Mouse (Mus musculus): ENCODE results near the gene Ctf1. TPM values are rescaled to one million over a fixed set of nuclear protein-coding genes. Genes with fewer than 3 reads are reported as not detected.

Gene Ctf1
- polyA plus RNA-seq (2016; fragmentation: Nextera tagmentation; extraction: Ambion mirVana) = 5.1 and 5.2 TPM in 2 replicates

DNA sequence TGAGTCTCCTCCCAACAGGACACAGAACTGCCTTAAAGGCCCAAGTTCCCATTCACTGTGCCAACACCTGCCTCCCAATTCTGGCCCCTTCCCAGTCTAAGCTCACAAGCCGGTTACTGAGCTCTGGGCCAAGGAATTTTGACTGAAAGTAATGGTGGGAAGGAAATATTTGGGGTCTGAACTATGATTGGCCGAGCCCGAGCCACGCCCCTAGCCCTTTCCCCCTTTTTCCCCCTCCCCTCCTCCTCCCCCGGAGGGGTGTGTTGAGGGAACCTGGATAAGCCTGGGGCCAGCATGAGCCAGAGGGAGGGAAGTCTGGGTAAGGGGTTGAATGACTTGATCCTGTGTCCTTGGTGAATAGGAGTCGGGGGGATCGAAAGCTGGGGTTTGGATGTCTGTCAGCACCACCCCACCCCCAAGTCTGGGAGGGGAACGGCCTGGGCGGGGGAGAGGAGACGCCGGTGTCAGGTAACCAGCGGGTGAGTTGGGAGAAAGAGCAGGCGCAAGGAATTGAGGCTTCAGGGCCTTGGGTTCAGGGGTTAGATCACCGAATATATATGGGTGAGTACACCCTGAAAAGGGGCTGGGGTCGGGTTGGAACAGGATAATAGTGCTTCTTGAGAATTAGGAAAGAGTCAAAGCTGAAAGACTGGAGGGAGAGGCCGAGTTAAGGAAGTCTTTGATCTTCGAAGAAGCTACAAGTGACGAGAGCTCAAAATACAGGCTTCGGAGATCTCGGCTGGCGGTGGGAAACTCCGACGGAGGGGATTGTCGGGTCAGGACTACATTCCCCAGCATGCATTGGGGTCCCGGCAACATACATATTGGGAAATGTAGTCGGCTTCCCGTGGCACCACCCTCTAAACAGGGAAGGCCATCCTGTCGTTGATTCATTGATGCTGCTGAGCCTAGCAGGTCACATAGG, at the start of gene Ctf1:
Ctf1 (plus strand) TSS at position 276 of the 925 bp plus-strand sequence.
- H3K36me3 ChIP-seq = no peaks in the 10 kb centered on the region
- peak within 1 kb of the TSS; percentile 83 for H3K27ac ChIP-seq (replicated peaks)
- no peaks in the 10 kb centered on the region for H3K9me3 ChIP-seq (replicated peaks)
- WGBS = 1% methylated on average over 28 of the region's 28 CpGs
- peak; percentile 86 for DNase-seq (ENCODE audit: low spot score)
- peaks cover 18% of the 10 kb centered on the region; the same call in 1 of the 2 replicates for H3K27me3 ChIP-seq (ENCODE audit: low read depth, poor library complexity, severe bottlenecking)
- peak within 1 kb of the TSS; percentile 54 for H3K4me3 ChIP-seq
- H3K4me1 ChIP-seq = peaks cover 59% of the 10 kb centered on the region

DNA sequence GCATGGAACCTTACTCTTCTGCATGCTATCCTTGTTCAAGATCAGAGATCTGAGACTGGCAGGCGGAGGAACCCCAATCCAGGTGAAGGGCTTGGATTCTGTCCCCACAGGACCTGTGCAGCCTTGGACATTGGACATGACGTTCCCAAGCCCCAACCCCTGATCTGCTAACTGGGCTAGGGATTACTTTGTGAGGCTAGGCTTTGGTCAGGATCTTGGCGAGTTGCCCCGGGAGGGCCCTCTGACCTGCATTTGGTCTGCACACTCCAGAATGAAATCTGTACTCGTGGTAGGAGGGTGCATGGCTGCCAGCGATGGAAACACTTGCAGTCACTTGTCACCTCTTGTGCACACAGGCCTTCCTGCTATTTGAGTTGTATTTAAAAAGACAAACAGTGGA, 49.6 kb upstream of the Ctf1 start:
- no peak for DNase-seq (ENCODE audit: low spot score)
- H3K27me3 ChIP-seq (ENCODE audit: low read depth, poor library complexity, severe bottlenecking) = no peaks in the 10 kb centered on the region
- H3K9me3 ChIP-seq (replicated peaks) = no peaks in the 10 kb centered on the region
- no peak overlapping the region for H3K27ac ChIP-seq (replicated peaks)
- peaks cover 24% of the 10 kb centered on the region for H3K36me3 ChIP-seq
- no peaks in the 10 kb centered on the region for H3K4me1 ChIP-seq
- H3K4me3 ChIP-seq = no peak overlapping the region
- 88% methylated on average over 6 of the region's 6 CpGs for WGBS

DNA sequence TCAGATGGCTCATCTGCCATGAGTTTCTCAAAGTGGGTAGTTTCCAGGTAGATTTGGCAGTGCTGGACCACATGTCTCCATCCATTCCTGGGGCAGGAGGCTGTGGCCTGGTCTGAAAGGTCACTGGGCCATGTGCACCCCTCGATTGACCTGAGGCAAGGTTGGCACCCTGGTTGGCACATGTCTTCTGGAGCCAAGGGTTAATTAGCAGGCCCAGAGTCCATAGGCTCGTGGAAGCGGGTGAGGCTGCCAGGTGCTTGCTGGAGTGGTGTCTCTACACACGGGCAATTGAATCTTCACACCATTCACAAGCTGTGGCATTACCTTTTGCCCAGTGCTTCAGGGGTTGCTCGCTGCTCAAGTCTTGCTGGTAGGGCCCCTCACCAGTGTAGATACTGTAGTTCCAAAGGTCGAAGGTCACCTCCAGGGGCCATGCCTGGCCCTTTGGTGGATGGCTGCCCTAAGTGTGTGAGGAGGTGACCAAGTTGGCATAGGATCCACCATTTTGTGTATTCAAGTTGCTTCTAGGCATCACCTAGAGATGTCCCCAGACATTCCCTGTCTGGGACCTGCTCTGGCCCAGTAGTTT, 46.4 kb upstream of the Ctf1 start:
- Histone ChIP-seq H3K27ac (replicated peaks) (no peak overlapping the region), H3K27me3 (ENCODE audit: low read depth, poor library complexity, severe bottlenecking) (no peaks in the 10 kb centered on the region), H3K36me3 (peaks cover 24% of the 10 kb centered on the region), H3K9me3 (replicated peaks) (no peaks in the 10 kb centered on the region), H3K4me1 (no peaks in the 10 kb centered on the region), H3K4me3 (no peak overlapping the region)
- WGBS = 93% methylated on average over 6 of the region's 6 CpGs
- no peak for DNase-seq (ENCODE audit: low spot score)

DNA sequence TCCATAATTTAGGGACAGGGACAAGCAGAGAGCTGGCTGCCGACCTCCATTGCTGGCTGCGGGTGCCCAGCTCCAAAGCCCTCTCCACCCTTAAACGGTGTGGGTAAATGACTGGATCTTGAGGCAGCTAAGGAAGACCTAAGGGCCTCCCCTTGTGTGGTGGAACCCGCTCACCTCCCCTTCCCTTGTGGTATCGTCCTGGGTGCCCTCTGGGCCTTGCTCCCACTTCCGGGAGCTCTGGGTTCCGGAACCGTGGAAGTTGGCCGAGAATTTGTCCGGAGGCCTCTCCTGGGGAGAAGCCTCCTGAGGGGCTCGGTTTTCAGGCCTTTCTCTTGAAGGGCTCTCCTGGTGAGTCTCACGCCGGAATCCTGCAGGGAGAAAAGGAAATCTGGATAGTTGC, 45.9 kb upstream of the Ctf1 start:
- DNase-seq (ENCODE audit: low spot score) = no peak
- Histone ChIP-seq H3K9me3 (replicated peaks) (no peaks in the 10 kb centered on the region), H3K4me1 (no peaks in the 10 kb centered on the region), H3K4me3 (no peak overlapping the region), H3K27me3 (ENCODE audit: low read depth, poor library complexity, severe bottlenecking) (no peaks in the 10 kb centered on the region), H3K27ac (replicated peaks) (no peak overlapping the region), H3K36me3 (peaks cover 20% of the 10 kb centered on the region)
- WGBS = 87% methylated on average over 13 of the region's 13 CpGs

DNA sequence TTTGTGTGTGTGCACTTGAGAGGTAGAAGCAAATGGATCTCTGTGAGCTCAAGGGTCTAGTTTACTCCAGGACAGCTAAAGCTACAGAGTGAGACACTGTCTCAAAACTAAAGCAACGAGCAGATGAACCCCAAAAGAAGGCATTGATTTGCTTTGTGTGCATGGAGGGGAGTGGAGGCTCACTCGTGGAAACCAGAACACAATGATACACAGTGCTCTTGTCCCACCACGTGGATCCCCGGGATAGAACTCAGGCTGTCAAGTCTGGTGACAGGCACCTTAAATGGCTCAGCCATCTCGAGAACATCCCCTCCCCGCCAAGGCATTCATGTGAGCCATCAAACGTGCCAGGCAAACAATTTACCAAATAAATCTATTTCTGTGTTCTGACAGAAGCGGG, 45.4 kb upstream of the Ctf1 start:
- no peaks in the 10 kb centered on the region for H3K27me3 ChIP-seq (ENCODE audit: low read depth, poor library complexity, severe bottlenecking)
- DNase-seq (ENCODE audit: low spot score) = no peak
- H3K4me1 ChIP-seq = no peaks in the 10 kb centered on the region
- no peak overlapping the region for H3K27ac ChIP-seq (replicated peaks)
- H3K4me3 ChIP-seq = no peak overlapping the region
- 89% methylated on average over 8 of the region's 8 CpGs for WGBS
- peaks cover 17% of the 10 kb centered on the region for H3K36me3 ChIP-seq
- no peaks in the 10 kb centered on the region for H3K9me3 ChIP-seq (replicated peaks)

DNA sequence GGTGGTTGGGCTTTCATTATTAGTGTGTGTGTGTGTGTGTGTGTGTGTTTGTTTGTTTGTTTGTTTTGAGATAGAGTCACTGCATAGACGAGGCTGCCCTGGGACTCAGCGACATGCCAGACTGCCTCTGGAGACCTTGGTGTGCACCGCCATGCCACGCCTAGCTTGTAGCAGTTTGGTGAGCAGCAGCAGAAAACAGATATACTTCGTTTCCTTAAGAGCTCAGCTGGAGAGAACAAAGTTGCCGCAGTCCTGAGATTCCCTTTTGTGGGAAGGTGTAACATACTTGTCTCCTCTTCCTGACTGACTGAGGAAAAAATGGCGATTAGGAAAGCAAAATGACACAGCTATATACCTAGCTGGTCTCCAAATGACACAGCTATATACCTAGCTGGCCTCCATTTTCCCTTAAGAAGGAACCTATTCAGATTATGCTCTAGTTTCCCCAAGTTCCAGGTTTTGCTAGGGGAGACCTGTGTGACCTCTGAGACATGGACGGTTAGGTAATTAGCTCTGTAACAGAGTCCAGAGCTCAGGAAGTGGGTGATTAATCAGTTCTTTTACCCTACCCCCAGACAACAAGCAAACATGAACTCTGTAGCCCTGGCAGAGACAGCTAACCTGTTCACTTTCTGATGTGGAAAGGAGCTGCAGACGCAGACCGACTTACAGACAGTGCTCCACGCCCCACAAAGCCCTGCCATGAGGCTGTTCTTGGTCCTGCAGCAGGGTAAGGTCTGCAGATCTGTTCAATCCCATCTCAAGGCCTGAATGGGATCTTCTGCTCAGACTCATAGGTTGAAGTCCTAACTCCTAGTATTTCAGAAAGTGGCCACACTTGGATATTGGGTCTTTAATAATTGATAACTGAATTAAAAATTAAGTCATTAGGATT, 40.4 kb upstream of the Ctf1 start:
- H3K4me3 ChIP-seq = no peak overlapping the region
- peaks cover 5% of the 10 kb centered on the region for H3K36me3 ChIP-seq
- peaks cover 3% of the 10 kb centered on the region; the same call in 1 of the 2 replicates for H3K4me1 ChIP-seq
- H3K27me3 ChIP-seq (ENCODE audit: low read depth, poor library complexity, severe bottlenecking) = no peaks in the 10 kb centered on the region
- DNase-seq (ENCODE audit: low spot score) = no peak
- H3K9me3 ChIP-seq (replicated peaks) = no peaks in the 10 kb centered on the region
- WGBS = 87% methylated on average over 11 of the region's 11 CpGs
- no peak overlapping the region for H3K27ac ChIP-seq (replicated peaks)

DNA sequence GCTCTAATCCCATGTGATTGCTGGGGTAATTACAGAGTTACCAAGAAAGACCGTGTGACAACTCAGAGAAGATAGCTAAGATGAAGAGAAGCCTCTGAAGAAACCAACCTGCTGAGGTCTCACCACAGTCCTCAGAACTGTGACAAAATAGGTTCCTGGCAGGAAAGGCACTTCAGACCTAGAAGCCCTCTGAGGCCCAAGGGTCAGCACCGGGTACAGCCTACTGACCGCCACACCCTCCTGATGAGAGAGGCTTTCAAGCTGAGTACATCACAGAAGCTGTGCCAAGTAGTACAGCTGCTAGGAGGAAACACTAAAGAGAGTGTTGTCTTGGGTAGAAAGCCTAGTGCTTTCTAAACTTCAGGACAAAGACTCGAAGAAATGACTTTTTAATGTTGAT, 39.8 kb upstream of the Ctf1 start:
- H3K36me3 ChIP-seq = peaks cover 6% of the 10 kb centered on the region
- no peaks in the 10 kb centered on the region for H3K9me3 ChIP-seq (replicated peaks)
- WGBS = 87% methylated on average over 4 of the region's 4 CpGs
- H3K4me3 ChIP-seq = no peak overlapping the region
- no peak for DNase-seq (ENCODE audit: low spot score)
- no peak overlapping the region for H3K27ac ChIP-seq (replicated peaks)
- H3K4me1 ChIP-seq = peaks cover 3% of the 10 kb centered on the region; the same call in 1 of the 2 replicates
- H3K27me3 ChIP-seq (ENCODE audit: low read depth, poor library complexity, severe bottlenecking) = no peaks in the 10 kb centered on the region

DNA sequence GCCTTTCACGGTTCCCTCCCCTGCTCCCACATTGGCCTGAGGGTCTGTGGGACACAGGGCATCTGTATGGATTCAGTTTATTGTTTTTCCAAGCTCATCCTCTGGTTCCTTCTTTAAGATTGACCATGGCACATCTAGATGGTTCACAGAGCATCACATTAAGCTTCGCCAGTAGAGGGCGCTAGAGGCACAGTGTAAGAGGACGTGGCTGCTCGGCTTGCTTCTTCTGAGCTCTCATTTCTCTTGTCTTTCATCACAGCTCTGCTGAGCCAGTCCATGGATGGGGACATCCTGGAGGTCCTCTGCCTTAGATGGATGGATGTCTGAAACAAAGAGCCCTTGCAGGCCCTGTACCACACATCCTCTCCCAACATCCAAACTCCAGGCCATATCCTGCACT, 37.6 kb upstream of the Ctf1 start:
- DNase-seq (ENCODE audit: low spot score) = peak; percentile 83

DNA sequence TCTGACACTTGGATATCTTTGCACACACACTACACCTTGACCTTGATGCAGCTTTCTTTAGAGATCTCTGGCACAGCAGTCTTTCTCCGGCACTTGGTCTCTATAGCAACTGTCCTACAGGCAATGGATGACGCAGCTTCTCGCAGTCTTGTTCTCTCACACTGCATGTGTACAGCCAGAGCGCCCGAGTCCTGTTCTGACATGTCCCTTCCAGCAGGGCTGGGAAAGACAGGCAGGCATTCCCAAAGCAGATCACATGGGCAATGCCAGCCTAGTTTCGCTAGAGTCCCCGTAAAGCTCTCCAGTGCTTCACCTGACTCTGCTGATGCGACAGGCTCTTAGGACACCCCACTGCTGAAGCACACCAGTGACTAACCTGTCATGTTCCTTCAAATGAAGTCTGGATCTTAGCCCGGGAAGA, 37.1 kb upstream of the Ctf1 start:
- Histone ChIP-seq H3K27ac (replicated peaks) (0 out of 2 replicates have a peak overlapping the region, but pooled peaks have one; percentile 24), H3K9me3 (replicated peaks) (no peaks in the 10 kb centered on the region), H3K27me3 (ENCODE audit: low read depth, poor library complexity, severe bottlenecking) (no peaks in the 10 kb centered on the region), H3K4me1 (peaks cover 3% of the 10 kb centered on the region; the same call in 1 of the 2 replicates), H3K4me3 (no peak overlapping the region), H3K36me3 (peaks cover 6% of the 10 kb centered on the region)
- DNase-seq (ENCODE audit: low spot score) = no peak
- 79% methylated on average over 9 of the region's 9 CpGs for WGBS

More for the DNA sequence above, 37.6 kb upstream of the Ctf1 start:
- Histone ChIP-seq H3K27me3 (ENCODE audit: low read depth, poor library complexity, severe bottlenecking) (no peaks in the 10 kb centered on the region), H3K27ac (replicated peaks) (no peak overlapping the region), H3K36me3 (peaks cover 6% of the 10 kb centered on the region), H3K9me3 (replicated peaks) (no peaks in the 10 kb centered on the region), H3K4me1 (peaks cover 3% of the 10 kb centered on the region; the same call in 1 of the 2 replicates), H3K4me3 (peak overlapping the region; percentile 4; the same call in 1 of the 2 replicates)
- WGBS = 5% methylated on average over 5 of the region's 5 CpGs

DNA sequence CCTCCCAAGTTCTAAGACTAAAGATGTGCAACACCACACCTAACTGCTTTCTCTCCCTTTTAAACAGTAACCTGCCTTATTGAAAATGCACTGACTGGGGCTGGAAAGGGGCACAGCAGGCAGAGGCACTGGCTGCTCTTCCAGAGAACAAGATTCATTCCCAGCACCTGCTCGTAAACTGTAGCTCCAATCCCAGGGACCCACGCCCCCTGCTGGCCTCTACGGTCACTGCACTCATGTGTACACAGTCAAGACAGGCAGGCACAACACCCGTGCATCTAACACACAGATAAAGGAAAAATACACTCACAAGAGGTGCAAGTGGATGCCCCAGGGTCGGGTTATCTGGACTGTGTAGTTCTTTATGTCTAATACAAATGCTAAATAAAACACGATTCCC, 35.5 kb upstream of the Ctf1 start:
- no peak overlapping the region for H3K27ac ChIP-seq (replicated peaks)
- 68% methylated on average over 6 of the region's 6 CpGs for WGBS
- H3K9me3 ChIP-seq (replicated peaks) = no peaks in the 10 kb centered on the region
- H3K27me3 ChIP-seq (ENCODE audit: low read depth, poor library complexity, severe bottlenecking) = no peaks in the 10 kb centered on the region
- H3K36me3 ChIP-seq = peaks cover 11% of the 10 kb centered on the region
- H3K4me3 ChIP-seq = no peak overlapping the region
- peaks cover 3% of the 10 kb centered on the region; the same call in 1 of the 2 replicates for H3K4me1 ChIP-seq
- DNase-seq (ENCODE audit: low spot score) = peak; percentile 58

DNA sequence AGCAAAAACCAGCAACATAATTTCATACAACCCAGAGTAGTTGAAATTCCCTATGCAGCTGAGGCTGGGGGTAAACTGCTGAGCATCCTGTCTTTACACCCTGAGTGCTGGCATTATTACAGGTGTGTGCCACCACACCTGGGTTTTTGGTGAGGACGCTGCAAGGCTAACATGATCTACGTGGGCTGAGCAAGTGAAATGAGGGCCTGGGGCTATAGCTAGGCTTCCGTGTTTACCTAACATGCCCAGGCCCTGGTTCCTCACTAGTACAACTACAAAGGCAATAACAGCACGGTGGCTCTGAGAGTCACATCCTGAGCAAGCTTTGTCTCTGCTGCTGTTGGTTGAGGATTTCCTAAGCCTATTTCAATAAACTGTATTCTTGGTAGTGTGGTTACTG, 34.9 kb upstream of the Ctf1 start:
- Histone ChIP-seq H3K9me3 (replicated peaks) (no peaks in the 10 kb centered on the region), H3K4me1 (peaks cover 3% of the 10 kb centered on the region; the same call in 1 of the 2 replicates), H3K27me3 (ENCODE audit: low read depth, poor library complexity, severe bottlenecking) (no peaks in the 10 kb centered on the region), H3K4me3 (no peak overlapping the region), H3K36me3 (peaks cover 11% of the 10 kb centered on the region), H3K27ac (replicated peaks) (no peak overlapping the region)
- WGBS = 92% methylated on average over 4 of the region's 4 CpGs
- no peak for DNase-seq (ENCODE audit: low spot score)

DNA sequence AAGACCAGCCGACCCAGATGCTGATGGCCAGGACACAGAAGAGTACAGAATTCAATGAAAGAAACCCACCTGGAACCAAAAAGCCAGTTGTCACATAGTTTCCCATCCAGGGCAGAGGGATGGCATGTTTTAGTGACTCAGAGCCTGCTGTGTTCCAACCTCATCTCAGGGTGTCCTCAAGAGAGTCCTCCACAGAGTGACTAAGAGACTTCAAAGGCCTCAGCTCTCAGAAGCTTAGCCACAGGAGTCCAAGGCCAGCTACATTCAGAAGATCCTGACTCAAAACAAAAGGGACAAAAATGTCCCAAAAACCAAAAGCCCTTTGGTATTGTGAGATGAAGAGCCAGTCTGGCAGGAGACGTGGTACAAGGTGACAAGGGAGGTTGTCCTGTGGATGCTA, 33.7 kb upstream of the Ctf1 start:
- H3K36me3 ChIP-seq = peaks cover 11% of the 10 kb centered on the region
- H3K27me3 ChIP-seq (ENCODE audit: low read depth, poor library complexity, severe bottlenecking) = no peaks in the 10 kb centered on the region
- WGBS = 56% methylated on average over 2 of the region's 2 CpGs
- DNase-seq (ENCODE audit: low spot score) = no peak
- H3K27ac ChIP-seq (replicated peaks) = no peak overlapping the region
- no peak overlapping the region for H3K4me3 ChIP-seq
- H3K9me3 ChIP-seq (replicated peaks) = no peaks in the 10 kb centered on the region
- H3K4me1 ChIP-seq = peaks cover 3% of the 10 kb centered on the region; the same call in 1 of the 2 replicates
